Mouse (Mus musculus): ENCODE measurements around the gene Tmem104.

Tmem104 gene

DNA sequence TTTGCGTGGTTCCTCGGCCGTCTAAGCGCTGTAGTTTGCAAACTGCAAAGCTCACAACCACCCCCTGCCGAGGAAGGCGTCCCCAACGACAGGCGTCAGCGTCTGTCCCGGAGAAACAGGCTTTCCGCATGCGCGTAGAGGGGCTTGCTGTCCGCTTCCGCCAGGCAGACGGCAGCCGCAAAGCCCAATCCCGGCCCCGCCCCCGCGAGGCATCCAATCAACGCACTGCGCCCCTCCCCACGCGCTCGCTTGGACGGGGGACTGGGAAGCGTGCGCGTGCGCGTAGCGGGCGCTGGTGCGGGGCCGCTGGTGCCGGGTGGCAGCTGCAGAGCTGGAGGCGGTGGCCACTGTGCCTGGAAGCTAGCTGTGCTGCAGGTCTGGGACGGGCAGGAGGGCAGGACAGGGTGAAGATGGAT lies at the start of gene Tmem104:
Gene Tmem104, plus strand, starts transcription at position 264 of the 416 bp plus-strand sequence.
- peak; percentile 98 for DNase-seq (ENCODE audit: low spot score)

GRCm38 (mm10) chr11:115138597-115139262 lies 48.6 kb upstream of the Tmem104 start:
- no peak for DNase-seq (ENCODE audit: low spot score)

- DNase-seq (ENCODE audit: low spot score), result no peak
Measured at GRCm38 (mm10) chr11:115141970-115142369, 45.3 kb upstream of the Tmem104 start.

GRCm38 (mm10) chr11:115147813-115148212 lies 39.5 kb upstream of the Tmem104 start:
- no peak for DNase-seq (ENCODE audit: low spot score)

GRCm38 (mm10) chr11:115150741-115151254 lies 36.5 kb upstream of the Tmem104 start:
- DNase-seq (ENCODE audit: low spot score), result no peak

GRCm38 (mm10) chr11:115151755-115152429 lies 35.4 kb upstream of the Tmem104 start:
- DNase-seq (ENCODE audit: low spot score), result peak; percentile 50

GRCm38 (mm10) chr11:115153088-115153487 lies 34.2 kb upstream of the Tmem104 start:
- DNase-seq (ENCODE audit: low spot score), result no peak

DNA sequence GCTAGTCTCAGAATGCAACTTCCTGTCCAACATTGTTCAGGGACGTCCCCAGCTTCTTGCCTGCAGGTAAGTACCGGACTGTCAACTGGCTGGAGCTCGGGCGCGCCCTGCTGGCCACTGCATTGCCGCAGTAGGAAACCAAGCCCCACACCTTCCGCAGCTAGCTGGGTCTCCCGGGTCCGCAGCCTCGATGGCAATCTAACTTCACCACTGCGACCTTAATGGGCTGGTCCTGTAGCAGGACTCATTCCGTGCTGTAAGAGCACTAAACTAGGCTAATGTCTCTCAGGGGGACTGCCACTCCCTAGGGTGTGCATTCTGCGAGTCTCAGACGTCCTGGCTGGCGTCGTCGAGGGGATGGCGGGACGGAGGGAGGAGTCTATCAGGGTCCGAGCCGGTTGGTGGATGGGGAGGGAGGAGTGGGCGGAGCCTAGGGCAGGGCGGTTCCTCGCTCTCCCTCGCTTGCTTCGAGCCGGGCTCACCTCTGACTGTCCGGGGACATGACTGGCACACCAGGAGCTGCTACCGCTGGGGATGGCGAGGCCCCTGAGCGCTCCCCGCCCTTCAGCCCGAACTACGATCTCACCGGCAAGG lies 33.5 kb upstream of the Tmem104 start:
- DNase-seq (ENCODE audit: low spot score), result peak; percentile 60

DNA sequence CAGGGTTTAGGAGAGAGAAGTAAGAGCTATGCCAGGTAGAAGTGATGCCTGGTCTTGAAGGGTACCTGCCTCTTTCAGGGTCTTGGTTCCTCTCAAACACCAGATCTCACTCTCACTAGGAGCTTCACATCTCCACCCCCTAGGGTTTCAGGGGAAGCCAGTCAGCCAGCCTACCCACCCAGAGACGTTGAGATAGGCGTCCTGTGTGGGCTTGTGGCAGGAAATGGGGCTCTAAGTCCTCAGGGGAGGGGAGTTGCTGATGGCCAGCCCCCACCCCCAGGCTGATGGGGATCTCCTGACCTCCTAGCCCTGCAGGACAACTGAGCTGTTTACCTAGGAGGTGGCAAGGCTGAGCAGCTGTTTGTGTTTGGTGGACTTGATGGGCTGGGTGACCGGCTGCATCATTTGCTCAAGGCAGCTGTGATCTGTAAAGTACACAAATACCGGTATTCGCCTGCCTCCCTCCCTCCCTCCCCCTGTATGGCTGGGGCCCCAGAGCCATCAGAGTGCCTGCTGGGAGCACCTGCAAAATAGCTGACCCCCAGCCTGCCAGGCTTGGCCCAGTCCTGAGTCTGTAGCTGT lies 32.1 kb upstream of the Tmem104 start:
- no peak for DNase-seq (ENCODE audit: low spot score)

GRCm38 (mm10) chr11:115157933-115158719 lies 29.2 kb upstream of the Tmem104 start:
- no peak for DNase-seq (ENCODE audit: low spot score)

GRCm38 (mm10) chr11:115160016-115160797 lies 27.1 kb upstream of the Tmem104 start:
- no peak for DNase-seq (ENCODE audit: low spot score)

DNA sequence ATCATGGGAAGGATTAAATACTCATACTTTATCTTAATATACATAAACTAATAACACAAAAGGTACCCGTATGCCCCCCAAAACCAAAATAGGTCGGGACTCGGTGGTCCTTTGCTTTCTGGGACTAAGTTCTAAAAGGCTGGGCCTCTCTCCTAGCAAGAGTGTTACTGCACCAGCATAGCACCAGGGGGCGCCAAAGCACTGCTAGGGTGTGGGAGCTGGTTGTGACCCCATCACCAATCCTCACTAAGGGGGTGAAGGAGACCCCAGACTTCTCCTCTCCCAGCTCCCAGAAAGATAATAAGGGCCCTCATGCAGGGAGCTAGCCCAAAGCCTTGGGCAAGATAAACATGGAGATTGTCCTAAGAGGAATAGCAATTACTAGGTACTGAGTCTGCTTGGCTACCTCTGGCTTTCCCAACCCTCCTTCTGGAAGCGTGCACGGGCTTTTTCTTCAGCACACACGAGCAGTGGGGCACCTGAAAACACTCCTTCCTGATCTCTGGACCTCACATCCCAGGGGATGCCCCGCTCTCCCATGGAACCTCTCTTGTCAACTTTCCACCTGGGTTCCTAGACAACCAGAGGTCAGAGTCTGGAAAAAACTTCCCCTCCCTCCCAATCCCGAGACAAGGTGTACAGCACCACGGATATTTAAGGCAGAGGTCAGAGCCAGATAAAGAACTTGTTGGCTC lies 26.3 kb upstream of the Tmem104 start:
- no peak for DNase-seq (ENCODE audit: low spot score)

DNA sequence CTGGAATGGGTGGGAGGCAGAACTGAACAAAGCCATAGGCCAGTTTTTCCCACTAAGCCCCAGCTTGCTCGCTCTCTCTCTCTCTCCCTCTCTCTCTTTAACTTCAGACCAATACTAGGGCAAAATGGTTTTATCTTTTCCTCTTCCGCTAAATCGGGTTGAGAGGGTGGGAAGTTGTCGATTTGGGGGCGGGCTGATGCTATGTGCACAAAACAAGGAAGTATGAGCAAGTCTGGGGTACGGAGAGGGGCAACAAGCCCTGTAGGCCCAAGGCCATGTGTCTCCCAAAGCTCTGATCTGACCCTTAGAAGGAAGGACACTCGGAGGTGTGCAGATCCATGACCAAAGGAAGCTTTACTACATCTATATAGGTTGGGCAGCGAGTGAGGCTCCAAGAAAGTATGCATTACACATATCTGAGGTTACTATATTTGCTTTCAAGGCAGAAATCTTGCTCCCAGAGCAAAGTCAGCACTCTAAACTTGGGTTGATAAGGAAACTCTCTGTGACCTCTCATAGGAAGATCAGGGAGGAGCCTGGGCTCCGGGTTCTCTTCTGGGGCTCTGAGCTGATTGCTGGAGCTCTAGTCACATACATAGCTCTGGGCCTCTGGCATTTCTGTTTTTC lies 25.6 kb upstream of the Tmem104 start:
- no peak for DNase-seq (ENCODE audit: low spot score)

GRCm38 (mm10) chr11:115162205-115162601 lies 25.1 kb upstream of the Tmem104 start:
- DNase-seq (ENCODE audit: low spot score), result no peak

DNA sequence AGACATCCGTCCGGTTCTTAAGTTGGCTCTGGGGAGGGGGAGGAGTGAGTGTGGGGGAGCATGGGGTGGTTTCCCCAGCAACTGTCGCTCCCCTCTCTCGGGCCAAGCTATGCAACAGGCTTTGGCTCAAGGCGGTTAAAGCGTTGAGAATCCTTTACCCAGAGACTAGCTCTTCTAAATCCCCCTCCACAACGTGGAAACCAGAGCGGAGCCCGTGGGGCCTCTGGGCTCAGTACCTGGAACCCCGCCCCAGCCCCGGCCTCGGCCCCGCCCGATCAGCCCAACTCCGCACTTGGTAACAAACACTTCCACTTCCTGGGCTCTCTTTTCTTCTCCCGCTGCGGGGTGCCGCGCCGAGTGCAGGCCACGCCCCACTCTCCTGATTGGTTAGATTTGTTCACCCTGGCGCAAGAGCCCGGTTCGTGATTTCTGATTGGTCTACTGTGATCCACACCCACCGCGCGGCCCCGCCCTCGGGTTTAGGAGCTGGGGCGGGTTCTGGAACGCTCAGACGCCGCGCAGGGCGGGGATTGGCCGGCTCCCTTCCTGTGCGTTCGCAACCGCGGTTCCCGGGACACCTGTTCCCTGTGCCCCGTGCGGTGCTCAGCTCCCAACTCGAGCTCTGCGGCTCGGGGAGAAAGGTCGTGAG lies 24.3 kb upstream of the Tmem104 start, which contains the start of gene Slc9a3r1:
Gene Slc9a3r1, plus strand, starts transcription at position 510 of the 649 bp plus-strand sequence.
- peak; percentile 94 for DNase-seq (ENCODE audit: low spot score)

DNA sequence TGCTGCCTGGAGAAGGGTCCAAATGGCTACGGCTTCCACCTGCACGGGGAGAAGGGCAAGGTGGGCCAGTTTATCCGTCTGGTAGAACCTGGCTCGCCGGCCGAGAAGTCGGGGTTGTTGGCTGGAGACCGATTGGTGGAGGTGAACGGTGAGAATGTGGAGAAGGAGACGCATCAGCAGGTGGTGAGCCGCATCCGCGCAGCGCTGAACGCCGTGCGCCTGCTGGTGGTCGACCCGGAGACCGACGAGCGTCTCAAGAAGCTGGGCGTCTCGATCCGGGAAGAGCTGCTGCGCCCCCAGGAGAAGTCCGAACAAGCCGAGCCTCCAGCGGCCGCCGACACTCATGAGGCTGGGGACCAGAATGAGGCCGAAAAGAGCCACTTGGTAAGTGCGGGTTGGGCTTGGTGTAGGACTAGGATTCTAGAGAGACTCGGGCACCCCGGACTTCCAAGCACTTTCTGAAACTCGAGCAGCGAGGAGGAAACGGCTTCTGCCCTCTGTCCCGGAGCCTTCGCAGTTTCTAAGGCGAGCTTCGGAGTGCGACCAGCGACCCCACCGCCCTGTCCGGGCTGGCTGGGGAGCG lies 23.6 kb upstream of the Tmem104 start:
- no peak for DNase-seq (ENCODE audit: low spot score)

GRCm38 (mm10) chr11:115164341-115164975 lies 22.8 kb upstream of the Tmem104 start:
- no peak for DNase-seq (ENCODE audit: low spot score)

- no peak for DNase-seq (ENCODE audit: low spot score)
Measured at GRCm38 (mm10) chr11:115164976-115165374, 22.3 kb upstream of the Tmem104 start.
